Mouse (Mus musculus): ENCODE results near the gene Rinl. TPM values are rescaled to one million over a fixed set of nuclear protein-coding genes. Genes with fewer than 3 reads are reported as not detected.

Rinl gene
- polyA plus RNA-seq (2017; shearing (Covaris generic)): 155 TPM

DNA sequence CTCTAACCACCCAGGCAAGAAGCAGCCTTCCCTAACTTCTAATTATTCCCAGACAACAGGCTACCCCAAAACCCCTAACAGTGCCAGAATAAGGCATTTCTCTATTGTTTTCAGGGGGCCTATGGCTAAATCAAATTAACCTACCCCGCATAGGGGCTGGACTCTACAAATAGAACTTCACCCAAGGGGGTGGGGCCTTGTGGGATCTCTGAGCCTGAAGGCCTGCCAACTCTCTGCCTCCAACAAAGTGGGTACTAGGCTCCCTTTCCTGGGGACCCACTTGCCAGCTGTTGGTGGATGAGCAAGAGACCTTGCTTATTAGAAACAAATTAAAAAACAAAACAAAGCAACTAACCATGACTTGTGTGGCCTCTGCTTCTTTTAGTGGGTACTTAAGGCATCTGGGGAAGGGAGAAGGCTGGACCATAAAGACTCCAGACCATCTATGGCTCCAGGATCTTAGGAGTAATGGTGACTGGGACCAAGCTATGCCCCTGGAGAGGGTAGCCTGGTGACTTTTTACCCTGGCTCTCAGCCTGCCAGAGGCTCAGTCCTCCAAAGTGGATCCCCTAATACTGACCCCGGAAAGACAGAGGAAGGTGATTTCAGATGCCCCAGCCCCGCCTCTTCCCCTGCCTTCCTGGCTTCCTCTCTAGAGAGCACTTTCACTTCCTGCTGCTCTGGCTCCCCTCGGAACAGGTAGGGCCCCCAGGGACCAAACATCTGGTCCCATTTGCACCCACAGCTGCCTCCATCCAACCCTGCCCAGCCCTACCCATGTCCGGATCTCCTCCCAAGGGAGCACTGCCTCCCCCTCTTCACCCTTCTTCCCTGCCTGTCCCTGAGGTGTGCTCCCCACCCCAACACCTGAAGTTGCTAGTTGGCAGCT lies at the start of gene Rinl:
Gene Rinl (plus strand): TSS at position 663 of the 889 bp plus-strand sequence.

DNA sequence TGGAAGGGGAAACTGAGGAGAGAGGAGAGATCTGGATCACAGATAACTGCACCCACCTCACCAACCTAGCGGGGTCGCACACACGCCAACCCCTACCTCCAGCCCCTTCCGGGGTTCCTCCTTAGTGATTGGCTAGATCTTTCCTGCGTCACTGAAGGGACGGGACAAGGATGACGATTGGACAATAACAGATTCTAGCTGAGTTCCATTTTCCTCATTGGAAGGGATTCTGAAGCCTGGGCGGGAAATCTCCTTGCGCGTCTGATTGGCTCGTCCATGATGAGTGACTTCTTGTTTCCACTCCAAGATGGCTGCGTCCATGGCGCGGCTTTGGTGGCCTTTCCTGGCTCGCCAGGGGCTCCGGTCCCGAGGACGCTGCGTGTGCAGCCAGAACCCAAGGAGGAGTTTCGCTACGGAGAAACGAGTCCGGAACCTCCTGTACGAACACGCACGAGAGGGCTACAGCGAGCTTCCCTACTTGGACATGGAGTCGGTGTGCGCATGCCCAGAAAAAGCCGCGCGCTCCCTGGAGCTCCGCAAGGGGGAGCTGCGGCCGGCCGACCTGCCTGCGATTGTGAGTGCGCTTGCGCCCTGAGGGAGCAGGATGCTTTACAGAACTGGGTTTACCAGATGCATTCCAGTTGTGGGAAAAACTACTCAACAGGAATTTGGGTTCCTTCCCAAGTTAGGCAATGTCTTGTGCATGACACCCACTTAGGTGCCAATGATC lies 46.9 kb upstream of the Rinl start, which contains the start of the genes Mrps12 and Sars2:
Gene Mrps12 (minus strand): TSS at position 112 of the 730 bp plus-strand sequence.
Gene Sars2 (plus strand): TSS at position 284 of the 730 bp plus-strand sequence.

DNA sequence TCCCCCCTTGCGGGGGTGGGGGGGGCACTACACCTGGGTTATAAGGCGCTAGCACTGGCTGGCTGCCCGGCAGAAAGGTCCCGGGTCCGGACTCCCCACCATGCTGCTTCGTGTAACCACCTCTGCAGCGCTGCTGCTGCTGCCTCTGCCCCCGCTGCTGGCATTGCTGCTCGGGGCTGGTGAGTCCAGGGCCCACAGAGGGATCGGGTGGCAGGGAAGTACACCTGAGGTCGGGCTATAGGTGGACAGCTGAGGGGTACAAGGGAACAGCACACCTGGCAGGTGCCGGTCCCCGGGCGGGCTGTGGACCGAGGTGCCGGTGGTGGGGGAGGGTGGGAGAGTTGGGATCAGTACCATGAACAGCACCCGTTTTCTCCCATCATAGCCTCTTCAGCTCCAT lies 32.7 kb upstream of the Rinl start, which contains the start of gene Ccer2:
Gene Ccer2 (plus strand): TSS at position 96 of the 400 bp plus-strand sequence.

DNA sequence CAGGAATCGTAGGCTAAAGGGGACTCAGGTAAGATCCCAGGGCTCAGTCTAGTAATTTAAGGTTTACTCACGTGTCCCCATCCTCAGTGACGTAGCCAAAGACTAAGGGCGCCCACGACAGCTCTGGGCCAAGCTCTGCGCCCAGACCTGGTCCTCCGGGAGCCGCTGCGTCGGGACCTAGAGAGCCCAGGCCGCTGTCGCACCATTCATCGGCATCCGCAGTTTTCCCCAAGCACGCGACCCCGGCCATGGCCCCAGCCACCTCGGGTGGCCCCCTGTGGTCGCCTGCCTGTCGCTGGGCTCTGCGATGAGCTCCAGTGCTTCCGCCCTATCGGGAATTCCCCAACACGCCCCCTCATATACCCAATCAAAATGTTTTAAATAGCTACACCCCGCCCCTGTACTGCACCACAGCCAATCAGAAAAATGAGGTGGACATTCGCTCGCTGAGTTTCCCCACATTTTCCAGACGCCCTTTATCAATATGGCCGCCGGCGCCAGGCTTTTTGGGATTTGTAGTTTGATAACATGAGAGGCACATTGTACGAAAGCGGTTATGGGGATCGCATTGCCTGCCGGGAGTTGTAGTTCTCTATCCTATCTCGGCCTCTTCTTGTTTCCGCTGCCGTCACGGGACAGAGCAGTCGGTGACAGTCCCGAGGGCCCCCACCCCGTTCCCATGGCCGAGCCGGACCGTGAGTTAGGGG lies 22.4 kb upstream of the Rinl start, which contains the start of gene Sirt2:
Gene Sirt2 (plus strand): TSS at position 563 of the 707 bp plus-strand sequence.

DNA sequence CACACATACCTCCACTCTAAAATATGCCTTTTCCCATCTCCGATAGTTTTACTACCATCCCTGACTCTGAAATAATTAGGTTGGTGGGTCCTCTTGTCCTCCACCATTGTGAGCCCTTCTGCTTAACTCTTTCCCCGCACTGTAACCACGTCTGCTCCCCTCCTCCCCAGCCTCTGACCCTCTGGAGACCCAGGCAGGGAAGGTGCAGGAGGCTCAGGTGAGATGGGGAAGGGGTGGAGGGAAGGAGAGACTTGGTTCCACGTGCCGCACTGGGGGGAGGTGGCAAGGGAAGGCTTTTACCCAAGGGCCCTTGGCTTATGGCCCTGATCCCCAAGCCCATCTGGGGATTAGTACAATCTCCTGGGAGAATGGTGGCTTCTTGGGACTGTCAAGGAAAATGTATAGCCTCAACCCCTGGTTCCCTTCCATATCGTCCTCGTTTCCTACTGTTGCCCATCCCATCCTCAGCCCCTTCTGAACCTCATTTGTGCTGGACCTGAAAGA lies 21.3 kb upstream of the Rinl start, which contains the start of gene Nfkbib:
Gene Nfkbib (minus strand): TSS at position 51 of the 504 bp plus-strand sequence.

DNA sequence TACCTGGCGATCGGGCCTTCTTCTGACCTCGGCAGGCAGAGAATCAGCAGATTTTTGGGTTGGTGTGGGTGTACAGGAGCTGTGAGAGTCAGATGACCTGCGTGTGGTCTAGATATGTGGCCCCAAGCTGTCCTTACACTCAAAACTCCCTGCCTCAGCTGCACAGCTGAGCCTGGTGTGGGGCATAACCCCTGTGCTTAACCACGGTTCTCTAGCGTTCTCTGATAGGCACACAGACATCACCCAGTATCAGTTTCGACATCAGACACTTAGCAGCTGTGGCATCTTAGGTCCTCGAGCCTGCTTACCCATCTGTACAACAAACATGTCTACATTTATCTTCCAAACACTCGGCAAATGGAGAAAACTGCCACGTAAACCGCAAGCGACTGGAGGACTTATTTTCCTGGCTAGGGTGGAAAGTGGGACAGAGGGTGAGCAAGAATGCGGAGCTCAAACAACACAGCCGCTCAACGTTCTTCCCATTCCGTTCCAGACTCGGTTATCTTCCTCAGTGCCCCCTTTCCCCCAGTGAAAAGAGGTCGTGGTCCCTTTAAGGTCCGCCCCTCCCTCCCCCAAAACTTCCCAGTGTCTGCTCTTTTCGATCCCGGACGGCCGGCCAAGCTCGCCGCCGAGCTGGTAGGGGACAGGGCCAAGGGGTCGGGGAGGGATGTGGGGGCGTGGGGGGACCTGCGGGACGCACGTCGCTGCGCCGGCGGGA lies 19.6 kb downstream of the Rinl start, which contains the start of gene Hnrnpl:
Gene Hnrnpl (plus strand): TSS at position 321 of the 721 bp plus-strand sequence.

DNA sequence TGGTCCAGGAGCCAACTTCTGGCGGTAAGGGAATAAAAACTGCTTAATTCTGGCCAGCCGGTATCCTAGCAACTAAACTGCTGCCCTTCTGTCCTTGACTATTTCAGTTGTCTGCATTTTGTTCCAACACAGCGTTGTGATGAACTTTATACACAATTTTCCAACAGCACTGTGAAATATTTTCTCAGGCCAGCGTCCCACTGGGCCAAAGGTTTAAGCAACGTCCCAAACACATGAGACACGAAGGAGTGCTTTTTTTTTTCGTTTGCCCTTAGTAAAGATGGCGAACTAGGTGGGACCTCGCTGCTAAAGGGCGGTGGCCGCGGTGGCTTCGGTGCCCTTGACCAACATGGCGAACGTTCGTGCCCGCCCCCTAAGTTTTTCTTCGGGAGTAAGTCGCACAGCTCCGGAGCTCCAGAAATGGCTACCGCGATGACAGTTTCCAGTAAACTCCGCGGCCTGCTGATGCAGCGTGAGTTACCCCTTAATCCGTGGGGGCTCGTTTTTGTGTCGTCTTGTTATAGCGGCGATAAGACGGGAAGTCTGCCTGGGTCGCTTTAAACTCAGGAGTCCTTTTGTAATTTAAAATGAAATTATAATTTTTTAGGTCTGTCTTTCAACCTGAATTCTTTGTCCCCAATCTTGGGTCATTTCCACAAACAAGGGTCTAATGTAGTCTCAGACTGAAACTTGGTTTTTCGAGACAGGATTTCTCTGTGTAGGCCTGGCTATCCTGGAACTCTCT lies 36.3 kb downstream of the Rinl start, which contains the start of gene Ech1:
Gene Ech1 (plus strand): TSS at position 277 of the 745 bp plus-strand sequence.

DNA sequence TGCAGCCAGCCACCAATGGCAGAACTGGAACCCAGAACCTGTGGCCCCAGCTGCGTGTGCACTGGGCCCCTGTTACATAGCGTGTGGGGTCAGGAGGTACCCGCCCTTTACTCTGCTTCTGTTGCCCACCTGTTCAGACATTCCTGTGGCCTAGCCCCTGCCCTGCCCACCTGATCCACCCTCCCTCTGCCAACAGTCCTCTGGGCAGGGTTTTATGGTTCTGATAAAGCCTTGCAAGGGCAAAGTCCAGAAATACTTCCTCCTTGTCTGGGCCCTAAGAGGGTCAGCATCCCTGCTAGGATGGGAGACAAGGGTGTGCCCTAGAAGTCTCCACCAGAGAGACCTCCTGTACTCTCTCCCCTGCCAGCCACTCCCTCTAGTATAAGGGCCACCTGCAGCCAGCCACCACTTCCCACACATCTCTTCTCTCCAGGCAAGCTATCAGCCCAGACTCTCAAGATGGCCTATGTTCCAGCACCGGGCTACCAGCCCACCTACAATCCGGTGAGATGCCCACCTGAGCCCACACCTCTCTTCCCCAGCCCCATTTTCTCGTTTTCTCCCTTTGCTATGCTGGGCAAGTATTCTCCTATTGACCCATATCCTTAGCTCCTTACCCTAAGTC lies 45.1 kb downstream of the Rinl start, which contains the start of gene Lgals4:
Gene Lgals4 (plus strand): TSS at position 132 of the 625 bp plus-strand sequence.

Other genes starting within 250 kb of the Rinl start
- not detected for gene Sycn, start 248.1 kb upstream of the Rinl start, polyA plus RNA-seq (2017; shearing (Covaris generic))
- gene Nccrp1, start 241.7 kb upstream of the Rinl start, polyA plus RNA-seq (2017; shearing (Covaris generic)): not detected
- gene Samd4b, start 190.8 kb upstream of the Rinl start, polyA plus RNA-seq (2017; shearing (Covaris generic)): 48.1 TPM
- gene Pak4, start 190.8 kb upstream of the Rinl start, polyA plus RNA-seq (2017; shearing (Covaris generic)): 6.2 TPM
- gene Acp7, start 157.6 kb upstream of the Rinl start, polyA plus RNA-seq (2017; shearing (Covaris generic)): not detected
- gene Fbxo27, start 96.1 kb upstream of the Rinl start, polyA plus RNA-seq (2017; shearing (Covaris generic)): 1.0 TPM
- gene Fbxo17, start 72.2 kb upstream of the Rinl start, polyA plus RNA-seq (2017; shearing (Covaris generic)): 16.6 TPM
- gene Mrps12, start 47.1 kb upstream of the Rinl start, polyA plus RNA-seq (2017; shearing (Covaris generic)): 48.4 TPM
- 21.3 TPM for gene Sars2, start 47.0 kb upstream of the Rinl start, polyA plus RNA-seq (2017; shearing (Covaris generic))
- gene Ccer2, start 32.8 kb upstream of the Rinl start, polyA plus RNA-seq (2017; shearing (Covaris generic)): not detected
- 70.1 TPM for gene Sirt2, start 22.2 kb upstream of the Rinl start, polyA plus RNA-seq (2017; shearing (Covaris generic))
- gene Nfkbib, start 21.5 kb upstream of the Rinl start, polyA plus RNA-seq (2017; shearing (Covaris generic)): 139 TPM
- gene Hnrnpl, start 19.6 kb downstream of the Rinl start, polyA plus RNA-seq (2017; shearing (Covaris generic)): 428 TPM
- 114 TPM for gene Ech1, start 36.2 kb downstream of the Rinl start, polyA plus RNA-seq (2017; shearing (Covaris generic))
- gene Lgals4, start 44.9 kb downstream of the Rinl start, polyA plus RNA-seq (2017; shearing (Covaris generic)): 29.6 TPM
- gene Lgals7, start 74.9 kb downstream of the Rinl start, polyA plus RNA-seq (2017; shearing (Covaris generic)): 1.9 TPM
- 0.25 TPM for gene Capn12, start 92.5 kb downstream of the Rinl start, polyA plus RNA-seq (2017; shearing (Covaris generic))
- 297 TPM for gene Actn4, start 173.4 kb downstream of the Rinl start, polyA plus RNA-seq (2017; shearing (Covaris generic))
- gene Eif3k, start 192.9 kb downstream of the Rinl start, polyA plus RNA-seq (2017; shearing (Covaris generic)): 355 TPM
- 107 TPM for gene Map4k1, start 193.1 kb downstream of the Rinl start, polyA plus RNA-seq (2017; shearing (Covaris generic))

Data from naive thymus-derived CD4-positive, alpha-beta T cell, adult 5 months (primary cell).